Mouse (Mus musculus): ENCODE measurements around the gene A3galt2. TPM values are rescaled to one million over a fixed set of nuclear protein-coding genes. Genes with fewer than 3 reads are reported as not detected.

Gene A3galt2
- polyA plus RNA-seq, 1 experiment: 0.16 TPM

DNA sequence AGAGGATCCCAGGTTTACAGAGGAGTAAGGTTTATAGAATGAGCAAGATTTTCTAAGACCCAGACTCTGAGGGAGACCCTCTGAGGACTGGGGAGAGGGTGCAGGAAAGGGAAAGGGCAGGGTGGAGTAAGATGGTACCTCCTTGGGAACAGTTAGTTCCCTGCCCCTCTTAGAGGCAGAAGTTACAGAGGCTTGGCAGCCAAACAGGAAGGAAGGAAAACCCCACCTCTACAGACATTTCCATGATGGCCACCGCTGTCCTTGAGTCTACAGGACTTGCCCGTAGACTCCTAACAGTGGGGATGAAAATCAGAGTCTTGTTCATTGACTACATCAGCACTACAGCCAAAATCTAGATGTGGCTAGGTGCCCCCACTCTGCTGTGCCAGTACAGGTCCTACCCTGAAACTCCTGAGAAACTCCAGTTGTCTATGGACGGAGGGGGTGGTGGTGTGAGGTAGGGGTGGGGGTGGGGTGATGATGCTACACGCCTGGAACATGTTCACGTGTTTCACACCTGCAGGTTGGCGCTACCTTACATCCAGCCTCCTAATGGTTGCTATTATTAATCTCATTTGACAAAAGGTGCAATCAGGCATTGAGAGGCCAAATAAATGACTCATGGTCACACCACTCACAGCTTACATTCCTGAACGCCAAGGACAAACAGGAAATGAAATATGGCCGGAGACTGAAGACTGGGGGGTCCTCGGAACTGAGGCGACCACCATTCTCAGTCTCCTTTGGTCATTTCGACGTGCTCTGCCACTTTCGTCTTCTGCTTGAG, 14.6 kb downstream of the A3galt2 start:
- Histone ChIP-seq H3K27ac (ENCODE audit: insufficient read depth, low read depth, low read length) (no peak overlapping the region), H3K4me1 (ENCODE audit: control insufficient read depth, insufficient read depth, low read length) (peaks cover 18% of the 10 kb centered on the region), H3K4me3 (ENCODE audit: insufficient read depth, low read length) (no peak overlapping the region)
- TF ChIP-seq CTCF (IDR thresholded peaks at IDR 0.05; ENCODE audit: low read depth, low read length): no peak
- TF ChIP-seq POLR2A (IDR thresholded peaks at IDR 0.05; ENCODE audit: borderline replicate concordance, low read depth, low read length): no peak

DNA sequence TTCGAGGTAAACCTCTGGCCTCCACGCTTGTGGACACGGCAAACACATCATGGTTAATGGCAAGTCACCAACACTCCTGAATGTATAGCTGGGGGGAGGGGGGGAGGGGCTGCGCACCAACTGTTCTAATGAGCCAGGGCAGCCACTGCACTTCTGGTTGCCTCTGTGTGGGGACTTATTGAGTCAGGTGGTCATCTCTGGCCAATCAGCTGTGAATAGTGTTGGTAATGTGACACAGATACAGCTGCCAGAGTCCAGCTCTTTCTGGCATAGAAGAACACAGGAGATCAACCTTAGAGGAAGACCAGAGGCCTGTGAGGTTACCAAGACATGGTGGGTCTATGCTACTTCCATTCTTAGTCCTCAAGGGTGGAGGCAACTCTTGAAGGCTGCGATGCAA, 15.5 kb downstream of the A3galt2 start:
- Histone ChIP-seq H3K4me1 (ENCODE audit: control insufficient read depth, insufficient read depth, low read length) (peaks cover 18% of the 10 kb centered on the region), H3K4me3 (ENCODE audit: insufficient read depth, low read length) (no peak overlapping the region), H3K27ac (ENCODE audit: insufficient read depth, low read depth, low read length) (no peak overlapping the region)
- TF ChIP-seq POLR2A (IDR thresholded peaks at IDR 0.05; ENCODE audit: borderline replicate concordance, low read depth, low read length) (no peak), CTCF (IDR thresholded peaks at IDR 0.05; ENCODE audit: low read depth, low read length) (no peak)

DNA sequence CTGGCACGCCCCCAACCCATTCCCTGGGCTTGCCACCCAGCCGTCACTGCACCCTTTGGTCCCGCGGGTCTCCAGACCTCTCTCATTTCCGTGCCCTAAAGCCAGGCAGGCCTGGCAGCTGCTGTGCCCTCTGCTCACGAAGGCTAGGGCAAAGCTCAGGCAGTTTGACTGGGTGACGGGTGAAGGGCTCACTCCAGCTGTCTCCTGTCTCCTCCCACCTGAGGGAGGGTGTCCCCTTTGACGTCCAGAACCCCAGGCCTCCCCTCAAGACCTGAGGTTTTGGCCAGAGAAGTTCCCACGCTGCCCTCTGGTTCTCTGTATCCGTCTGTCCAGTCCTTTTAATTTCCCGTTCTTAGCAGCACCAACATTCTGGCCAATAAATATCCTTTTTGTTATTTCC, 18.7 kb downstream of the A3galt2 start:
- Histone ChIP-seq H3K27ac (ENCODE audit: insufficient read depth, low read depth, low read length) (no peak overlapping the region), H3K4me1 (ENCODE audit: control insufficient read depth, insufficient read depth, low read length) (peaks cover 8% of the 10 kb centered on the region), H3K4me3 (ENCODE audit: insufficient read depth, low read length) (no peak overlapping the region)
- TF ChIP-seq CTCF (IDR thresholded peaks at IDR 0.05; ENCODE audit: low read depth, low read length) (no peak), POLR2A (IDR thresholded peaks at IDR 0.05; ENCODE audit: borderline replicate concordance, low read depth, low read length) (no peak)

DNA sequence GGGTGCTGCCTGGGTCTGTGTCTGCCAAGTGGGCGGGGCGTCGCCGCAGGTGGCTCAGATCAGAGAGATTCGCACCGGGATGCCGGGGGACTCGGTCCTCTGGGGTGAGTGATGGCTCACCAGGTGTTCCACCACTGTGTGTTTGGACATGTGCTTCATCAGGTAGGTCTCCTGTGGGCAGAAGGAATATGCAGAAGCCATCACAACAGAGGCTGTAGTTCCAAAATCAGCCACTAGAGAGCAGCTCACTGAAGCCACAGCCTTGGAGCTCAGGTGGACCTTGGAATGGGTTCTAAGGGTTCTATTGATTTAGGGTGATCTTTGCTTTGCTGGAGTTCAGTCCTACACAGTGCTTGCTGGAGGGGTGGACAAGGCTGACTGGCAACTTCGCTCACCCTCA, 19.3 kb downstream of the A3galt2 start:
- TF ChIP-seq POLR2A (IDR thresholded peaks at IDR 0.05; ENCODE audit: borderline replicate concordance, low read depth, low read length) (no peak), CTCF (IDR thresholded peaks at IDR 0.05; ENCODE audit: low read depth, low read length) (peak; percentile 43)
- Histone ChIP-seq H3K4me1 (ENCODE audit: control insufficient read depth, insufficient read depth, low read length) (peaks cover 3% of the 10 kb centered on the region), H3K4me3 (ENCODE audit: insufficient read depth, low read length) (no peak overlapping the region), H3K27ac (ENCODE audit: insufficient read depth, low read depth, low read length) (no peak overlapping the region)

DNA sequence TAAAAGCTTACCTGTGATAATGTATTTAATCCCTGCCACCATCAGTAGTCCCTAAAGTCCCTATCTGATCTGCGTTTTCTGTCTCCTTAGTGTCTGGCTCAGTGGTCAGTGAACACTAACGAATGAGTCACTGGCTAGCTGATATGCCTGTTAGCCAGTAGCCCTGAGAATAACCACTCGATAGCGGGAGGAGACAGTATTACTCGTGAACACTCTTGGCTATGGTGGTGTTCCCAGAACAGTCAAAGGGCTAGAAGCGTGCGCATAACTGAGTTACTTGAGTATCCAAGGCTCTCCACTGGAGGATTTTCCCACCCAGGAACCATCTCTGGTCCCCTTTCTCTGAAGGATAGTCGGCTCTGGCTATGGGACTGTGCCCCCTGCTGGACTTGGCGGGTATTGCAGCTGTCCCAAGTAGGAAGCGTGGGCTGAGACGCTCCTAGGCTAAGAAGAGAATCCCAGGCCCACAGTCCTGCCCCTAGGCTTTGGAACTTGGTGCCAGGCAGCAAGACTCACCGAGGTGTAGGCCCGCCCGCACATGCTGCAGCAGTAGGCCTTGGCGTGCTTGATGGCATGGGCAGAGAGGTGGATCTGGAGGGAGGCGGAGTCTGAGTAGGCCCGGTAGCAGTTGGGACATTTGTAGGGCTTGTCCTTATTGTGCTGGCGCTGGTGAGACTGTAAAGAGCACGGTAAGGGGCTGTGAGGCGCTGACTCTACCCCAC, 21.6 kb downstream of the A3galt2 start:
- no peak overlapping the region for H3K4me3 ChIP-seq (ENCODE audit: insufficient read depth, low read length)
- TF ChIP-seq CTCF (IDR thresholded peaks at IDR 0.05; ENCODE audit: low read depth, low read length) (peak; percentile 96), POLR2A (IDR thresholded peaks at IDR 0.05; ENCODE audit: borderline replicate concordance, low read depth, low read length) (no peak)
- no peaks in the 10 kb centered on the region for H3K4me1 ChIP-seq (ENCODE audit: control insufficient read depth, insufficient read depth, low read length)

DNA sequence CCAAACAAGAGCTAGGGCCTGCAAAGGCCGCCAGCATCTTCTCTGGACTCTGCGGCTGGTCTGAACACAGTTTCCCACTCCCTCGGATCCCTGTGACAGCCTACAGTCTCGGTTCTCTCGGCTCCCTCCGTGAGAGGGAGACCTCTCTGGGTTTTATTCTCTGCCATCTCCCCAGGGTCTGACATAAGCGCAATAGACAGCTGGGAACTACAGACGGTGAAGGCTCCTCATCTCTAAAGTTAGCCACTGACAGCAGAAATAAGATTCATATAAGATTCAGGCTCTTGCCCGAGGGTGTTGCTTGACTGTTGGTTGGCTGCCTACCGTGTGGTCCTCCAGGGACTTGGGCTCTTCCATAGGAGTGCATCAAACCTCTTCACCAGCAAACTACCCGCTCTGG, 22.4 kb downstream of the A3galt2 start:
- TF ChIP-seq POLR2A (IDR thresholded peaks at IDR 0.05; ENCODE audit: borderline replicate concordance, low read depth, low read length) (no peak), CTCF (IDR thresholded peaks at IDR 0.05; ENCODE audit: low read depth, low read length) (no peak)
- no peaks in the 10 kb centered on the region for H3K4me1 ChIP-seq (ENCODE audit: control insufficient read depth, insufficient read depth, low read length)
- no peak overlapping the region for H3K4me3 ChIP-seq (ENCODE audit: insufficient read depth, low read length)
- no peak overlapping the region for H3K27ac ChIP-seq (ENCODE audit: insufficient read depth, low read depth, low read length)

More for the DNA sequence above, 21.6 kb downstream of the A3galt2 start:
- H3K27ac ChIP-seq (ENCODE audit: insufficient read depth, low read depth, low read length): no peak overlapping the region

DNA sequence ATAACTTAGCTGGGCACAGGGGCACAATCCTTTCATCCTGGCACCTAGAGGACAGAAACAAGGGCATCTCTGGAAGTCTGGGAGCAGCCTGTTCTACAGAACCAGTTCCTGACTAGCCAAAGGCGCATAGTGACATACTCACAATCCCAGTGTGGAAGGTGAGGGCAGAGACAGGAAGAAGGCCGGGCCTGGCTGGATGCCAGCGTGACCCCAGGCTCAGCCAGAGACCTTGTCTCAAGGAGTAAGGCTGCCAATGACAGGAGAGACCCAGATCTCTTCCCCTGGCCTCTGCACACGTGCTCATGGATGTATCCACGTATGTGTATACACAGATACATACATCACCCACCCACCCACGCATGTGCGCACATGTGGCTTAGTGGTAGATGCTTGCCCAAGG, 26.9 kb downstream of the A3galt2 start:
- no peak for TF ChIP-seq CTCF (IDR thresholded peaks at IDR 0.05; ENCODE audit: low read depth, low read length)
- TF ChIP-seq POLR2A (IDR thresholded peaks at IDR 0.05; ENCODE audit: borderline replicate concordance, low read depth, low read length): no peak
- no peak overlapping the region for H3K4me3 ChIP-seq (ENCODE audit: insufficient read depth, low read length)
- peaks cover 6% of the 10 kb centered on the region for H3K4me1 ChIP-seq (ENCODE audit: control insufficient read depth, insufficient read depth, low read length)
- H3K27ac ChIP-seq (ENCODE audit: insufficient read depth, low read depth, low read length): no peak overlapping the region

DNA sequence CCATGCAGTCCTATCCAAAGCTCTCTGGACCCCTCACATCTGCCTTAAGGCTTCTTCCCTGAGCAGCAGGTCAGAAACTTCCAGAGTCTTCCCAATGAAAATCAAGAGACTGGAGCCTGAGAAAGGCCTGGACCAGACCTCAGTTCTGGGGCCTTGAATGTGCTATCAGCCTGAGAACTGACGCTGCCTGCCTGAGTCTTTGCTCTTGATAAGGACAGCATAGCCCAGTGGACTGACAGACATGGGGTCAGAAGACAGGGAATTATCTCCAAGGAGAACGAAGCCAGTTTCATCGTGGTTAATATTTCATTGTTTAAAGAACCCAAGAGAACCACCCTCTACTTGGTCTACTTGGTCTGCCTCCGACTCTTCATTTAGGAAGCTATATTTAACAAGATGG, 27.5 kb downstream of the A3galt2 start:
- Histone ChIP-seq H3K27ac (ENCODE audit: insufficient read depth, low read depth, low read length) (no peak overlapping the region), H3K4me1 (ENCODE audit: control insufficient read depth, insufficient read depth, low read length) (peaks cover 12% of the 10 kb centered on the region), H3K4me3 (ENCODE audit: insufficient read depth, low read length) (no peak overlapping the region)
- no peak for TF ChIP-seq POLR2A (IDR thresholded peaks at IDR 0.05; ENCODE audit: borderline replicate concordance, low read depth, low read length)

DNA sequence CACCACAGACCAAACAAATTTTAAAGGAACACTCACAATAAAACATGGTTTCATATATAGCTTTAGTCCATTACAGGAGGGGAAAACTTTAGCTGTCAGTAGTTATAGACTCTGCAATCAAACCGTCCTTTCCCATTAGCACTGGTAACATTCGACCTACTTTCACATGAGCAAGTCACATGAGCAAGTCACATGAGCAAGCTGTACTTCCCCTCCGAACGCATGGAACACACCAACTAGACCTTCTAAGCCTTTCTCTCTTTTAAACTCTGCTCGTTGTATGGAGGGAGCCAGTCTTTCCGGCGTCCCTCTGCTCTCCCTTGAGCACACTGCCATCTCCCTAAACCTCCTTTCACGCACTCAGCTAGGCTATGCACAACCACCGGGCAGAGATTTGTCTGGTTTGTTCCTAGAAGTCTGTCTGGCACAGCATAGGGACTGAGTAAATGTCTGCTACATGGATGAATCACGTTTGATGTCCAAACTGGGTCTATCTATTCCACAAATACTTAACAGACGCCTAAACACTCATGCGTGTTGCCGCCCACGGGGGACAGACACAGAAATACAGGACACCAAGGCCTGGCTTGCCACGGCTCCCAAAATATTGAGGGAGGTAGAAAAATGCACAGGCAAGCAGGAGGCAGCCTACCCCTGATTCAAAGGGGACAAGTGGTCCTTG, 29.9 kb downstream of the A3galt2 start:
- H3K4me3 ChIP-seq (ENCODE audit: insufficient read depth, low read length): no peak overlapping the region
- 0 out of 2 replicates have a peak overlapping the region, but pooled peaks have one; percentile 3 for H3K27ac ChIP-seq (ENCODE audit: insufficient read depth, low read depth, low read length)
- TF ChIP-seq POLR2A (IDR thresholded peaks at IDR 0.05; ENCODE audit: borderline replicate concordance, low read depth, low read length) (no peak), CTCF (IDR thresholded peaks at IDR 0.05; ENCODE audit: low read depth, low read length) (no peak)
- H3K4me1 ChIP-seq (ENCODE audit: control insufficient read depth, insufficient read depth, low read length): peaks cover 13% of the 10 kb centered on the region
